Mouse (Mus musculus): ENCODE measurements around the gene Slc12a5. TPM values are rescaled to one million over a fixed set of nuclear protein-coding genes. Genes with fewer than 3 reads are reported as not detected.

The Slc12a5 gene
- polyA plus RNA-seq, 1 experiment = 345 TPM

DNA sequence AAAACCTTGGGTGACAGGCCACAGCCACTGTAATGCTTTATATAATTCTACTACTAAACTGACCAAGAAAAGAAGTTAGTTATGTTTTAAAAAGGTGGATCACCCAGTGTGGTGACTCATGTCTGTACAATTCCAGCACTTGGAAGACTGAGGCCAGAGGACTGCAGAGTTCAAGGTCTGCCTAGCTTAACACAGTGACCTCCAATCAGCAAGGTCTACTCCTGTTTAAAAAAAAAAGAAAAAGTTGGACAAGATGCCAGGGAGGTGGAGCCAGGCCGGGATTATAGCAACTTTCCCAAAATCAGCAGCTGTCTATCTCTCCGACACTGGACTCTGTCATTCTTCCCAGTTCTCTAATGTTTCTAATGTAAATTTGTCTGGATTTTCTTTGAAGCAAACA, 49.0 kb downstream of the Slc12a5 start:
- DNase-seq (ENCODE audit: extremely low spot score in 1 of 2, low spot score in 1 of 2) = no peak

DNA sequence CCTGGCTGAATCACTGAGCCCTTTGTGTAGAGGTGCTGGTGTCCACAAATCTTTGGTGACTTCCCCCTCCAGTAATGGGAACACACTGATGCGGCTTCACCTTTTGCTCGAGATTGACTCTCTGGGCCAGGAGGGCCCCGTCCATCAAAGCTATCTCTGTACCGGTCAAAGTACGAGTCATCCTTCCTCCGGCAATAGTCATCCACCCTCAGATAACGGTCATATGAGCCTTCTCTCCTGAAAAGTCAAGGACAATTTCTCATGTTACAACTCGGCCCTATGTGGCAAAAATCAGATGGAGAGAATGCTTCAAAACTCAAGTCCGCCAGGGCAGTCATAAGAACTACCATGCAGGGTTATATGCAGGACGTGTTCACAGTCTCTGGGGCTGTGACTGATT, 49.7 kb downstream of the Slc12a5 start:
- no peak for DNase-seq (ENCODE audit: extremely low spot score in 1 of 2, low spot score in 1 of 2)

DNA sequence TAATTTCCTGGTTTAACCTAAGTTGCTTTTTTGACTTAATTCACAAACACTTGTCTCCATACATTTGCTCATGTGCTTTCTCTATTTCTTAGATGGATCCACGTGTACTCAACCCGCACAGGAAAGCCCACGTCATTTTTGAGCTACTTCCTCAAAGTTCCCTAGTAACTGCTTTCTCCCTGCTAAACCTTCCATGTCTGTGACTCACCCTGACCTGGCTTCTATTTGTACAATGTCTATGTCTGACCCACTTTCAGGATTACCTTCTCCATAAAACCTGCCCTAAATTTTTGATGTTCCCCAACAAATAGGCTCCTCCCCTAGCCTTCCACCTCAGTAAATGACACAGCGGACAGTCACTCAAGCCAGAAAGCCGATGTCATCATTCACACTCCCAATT, 54.3 kb downstream of the Slc12a5 start:
- DNase-seq (ENCODE audit: extremely low spot score in 1 of 2, low spot score in 1 of 2) = no peak

DNA sequence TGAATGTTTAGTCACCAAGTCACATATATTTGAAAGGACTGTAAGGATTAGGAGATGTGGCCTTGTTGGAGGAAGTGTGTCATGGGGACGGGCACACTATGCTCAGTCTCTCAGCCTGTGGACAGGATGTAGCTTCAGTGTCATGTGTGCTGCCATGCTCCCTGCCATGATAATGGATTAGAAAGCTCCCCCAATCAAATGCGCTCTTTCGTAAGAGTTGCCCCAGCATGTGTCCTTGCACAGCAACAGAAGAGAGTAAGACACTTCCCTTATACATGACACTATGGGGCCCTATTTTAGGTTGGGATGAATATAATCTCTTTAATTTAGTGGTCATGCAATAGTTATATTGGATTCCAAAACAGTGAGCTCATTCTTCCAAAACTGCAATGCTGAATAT, 59.9 kb downstream of the Slc12a5 start:
- DNase-seq (ENCODE audit: extremely low spot score in 1 of 2, low spot score in 1 of 2) = no peak

DNA sequence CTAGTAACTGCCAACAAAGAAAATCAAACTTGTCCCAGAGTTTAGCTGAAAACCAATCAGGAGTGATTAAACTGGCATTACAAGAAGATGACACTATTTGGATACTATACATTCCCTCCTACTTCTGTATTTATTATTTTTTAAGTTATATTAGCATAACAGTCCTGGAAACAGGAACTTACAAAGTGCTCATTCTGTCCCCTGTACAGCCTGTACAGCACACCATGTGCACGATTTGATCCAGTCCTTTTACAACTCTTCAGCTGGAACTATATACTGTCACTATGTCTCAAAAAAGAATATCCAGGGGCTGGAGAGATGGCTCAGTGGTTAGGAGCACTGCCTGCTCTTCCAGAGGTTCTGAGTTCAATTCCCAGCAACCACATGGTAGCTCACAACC, 66.6 kb downstream of the Slc12a5 start:
- DNase-seq (ENCODE audit: extremely low spot score in 1 of 2, low spot score in 1 of 2) = no peak

DNA sequence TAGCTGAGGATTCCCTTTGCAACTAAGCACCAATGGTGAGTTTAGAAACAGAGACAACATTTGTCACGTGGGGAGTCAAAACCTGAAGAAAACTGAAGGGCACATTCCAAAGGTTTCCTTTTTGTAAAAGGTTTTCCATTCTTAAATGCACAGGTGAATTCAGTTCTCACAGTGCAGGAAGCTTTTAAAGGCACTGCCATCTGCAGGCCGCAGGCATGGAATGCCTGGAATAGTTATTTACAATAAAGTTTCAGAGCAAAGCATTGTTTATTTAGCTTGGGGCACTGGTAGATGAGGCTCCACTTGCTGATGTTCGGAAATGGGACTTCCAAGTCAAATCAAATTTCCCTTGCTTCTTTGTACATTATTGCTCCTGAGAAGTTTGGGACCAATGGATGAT, 71.9 kb downstream of the Slc12a5 start:
- DNase-seq (ENCODE audit: extremely low spot score in 1 of 2, low spot score in 1 of 2) = peak in 1 of 2 experiments; percentile 31

DNA sequence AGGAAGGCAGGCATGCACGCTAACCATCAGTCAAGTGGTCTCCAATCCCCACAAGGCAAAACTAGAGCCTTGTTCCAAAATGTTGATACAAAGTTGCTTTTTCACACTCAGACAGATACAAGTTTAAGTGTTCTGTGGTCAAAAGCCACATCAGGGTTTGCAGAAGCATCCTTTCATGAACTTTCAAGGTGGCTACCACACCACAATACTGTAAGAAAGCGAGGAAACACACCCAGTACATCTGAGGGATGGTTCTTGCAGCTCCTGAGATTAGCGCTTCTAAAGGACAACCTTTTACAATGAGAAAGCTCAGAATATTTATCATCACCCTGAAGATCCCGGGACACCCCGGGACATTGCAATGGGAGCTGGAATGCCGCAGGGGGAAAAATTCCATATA, 72.7 kb downstream of the Slc12a5 start:
- no peak for DNase-seq (ENCODE audit: extremely low spot score in 1 of 2, low spot score in 1 of 2)

DNA sequence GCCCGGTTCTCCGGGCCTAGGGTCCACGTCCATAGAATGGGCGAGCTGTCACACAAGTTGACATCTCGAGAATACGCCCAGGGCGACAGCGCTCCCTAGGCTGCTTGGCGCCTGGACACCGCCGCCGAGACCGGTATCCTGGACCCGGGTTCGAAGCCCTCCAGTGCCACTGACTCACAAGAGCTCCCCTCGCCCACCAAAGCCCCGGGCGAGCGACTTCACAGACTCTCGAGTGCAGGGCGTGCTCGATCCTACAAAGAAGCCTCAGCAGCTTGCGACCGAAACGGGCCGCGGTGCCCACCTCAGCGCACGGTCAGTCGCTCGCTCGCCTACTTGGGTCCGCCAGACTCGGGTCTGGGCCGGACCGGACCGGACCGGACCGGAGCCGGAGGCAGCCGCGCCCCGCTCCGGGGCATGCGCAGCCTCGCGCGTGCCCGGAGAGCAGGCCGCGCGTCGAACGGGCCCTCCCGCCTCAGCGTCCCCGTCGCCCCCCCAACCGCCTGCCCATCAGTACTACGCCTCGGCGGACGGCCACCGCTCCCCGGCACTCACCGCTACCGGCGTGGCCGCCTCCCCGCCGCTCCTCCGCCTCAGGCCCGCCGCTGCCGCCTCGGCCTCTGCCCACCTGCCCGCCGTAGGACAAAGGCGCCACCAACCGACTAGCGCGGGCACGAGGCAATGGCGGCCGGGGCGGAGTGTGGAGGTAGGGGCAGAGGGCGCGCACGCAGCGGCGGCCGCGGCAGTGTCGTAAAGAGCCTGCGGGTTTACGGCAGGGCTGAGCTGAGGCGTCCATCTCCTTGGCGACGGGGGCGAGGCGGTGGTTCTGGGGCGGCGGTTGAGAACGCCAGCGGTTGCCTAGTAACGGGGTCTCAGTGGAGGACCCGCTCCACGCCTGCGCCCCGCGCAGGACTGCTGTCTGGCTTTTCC, 73.8 kb downstream of the Slc12a5 start, which contains the start of gene Ncoa5:
Ncoa5 (minus strand) TSS at position 737 of the 927 bp plus-strand sequence.
- DNase-seq (ENCODE audit: extremely low spot score in 1 of 2, low spot score in 1 of 2) = peak; percentile 94 to 98

DNA sequence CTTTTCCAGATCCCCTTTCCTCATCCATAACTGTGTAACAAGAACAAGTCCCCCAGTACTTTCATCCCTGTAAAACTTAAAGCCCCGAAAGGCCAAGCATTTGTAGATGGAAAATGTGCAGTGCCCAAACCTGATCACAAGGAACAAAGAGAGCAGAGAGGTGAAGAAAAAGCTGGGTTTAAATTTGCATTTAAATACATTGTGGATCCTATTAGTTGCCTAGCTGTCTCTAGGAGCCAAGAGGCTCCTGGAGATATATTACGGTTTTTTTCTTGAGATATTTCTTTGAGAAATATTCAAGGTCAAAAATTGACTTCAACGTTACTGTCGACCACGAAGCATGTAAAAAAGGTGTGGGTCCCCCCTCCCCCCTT, 74.4 kb downstream of the Slc12a5 start:
- DNase-seq (ENCODE audit: extremely low spot score in 1 of 2, low spot score in 1 of 2) = no peak

DNA sequence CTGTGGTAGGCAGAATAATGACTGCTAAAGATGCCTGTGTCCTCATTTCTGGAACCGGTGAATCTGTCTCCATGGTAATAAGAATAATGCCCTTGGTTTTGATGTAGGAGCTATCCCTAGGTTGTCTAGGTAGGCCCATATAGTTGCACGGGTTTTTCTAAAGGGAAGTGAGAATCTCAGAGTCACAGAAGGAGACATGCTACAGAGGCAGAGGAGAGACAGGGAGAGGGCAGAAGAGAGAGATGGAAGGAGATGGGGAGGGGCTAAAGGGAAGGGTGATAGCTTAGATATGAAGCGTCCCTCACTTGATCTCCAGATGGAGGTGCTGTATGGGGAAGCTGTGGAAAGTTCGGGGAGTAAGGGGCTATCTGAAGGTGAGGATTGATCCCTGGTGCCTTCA, 76.8 kb downstream of the Slc12a5 start:
- no peak for DNase-seq (ENCODE audit: extremely low spot score in 1 of 2, low spot score in 1 of 2)

DNA sequence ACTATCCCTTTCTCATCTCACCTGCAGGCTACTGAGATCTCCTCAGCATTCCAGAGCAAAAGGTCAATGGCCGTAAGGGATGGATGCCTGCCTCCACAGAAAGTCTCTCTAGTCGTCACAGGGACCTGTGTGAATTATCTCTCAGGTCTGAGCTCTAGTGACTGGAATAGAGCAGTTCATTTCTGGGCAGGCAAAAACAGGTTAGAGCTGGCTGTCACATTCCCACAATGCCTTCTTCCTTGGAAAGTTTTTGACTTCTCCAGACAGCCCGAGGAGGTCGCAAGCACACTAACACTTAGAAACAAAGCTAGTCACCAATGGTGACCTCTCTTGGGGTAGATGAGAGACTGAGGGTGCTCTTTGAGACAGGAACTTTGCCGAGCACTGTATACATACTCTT, 81.5 kb downstream of the Slc12a5 start:
- no peak for DNase-seq (ENCODE audit: extremely low spot score in 1 of 2, low spot score in 1 of 2)

DNA sequence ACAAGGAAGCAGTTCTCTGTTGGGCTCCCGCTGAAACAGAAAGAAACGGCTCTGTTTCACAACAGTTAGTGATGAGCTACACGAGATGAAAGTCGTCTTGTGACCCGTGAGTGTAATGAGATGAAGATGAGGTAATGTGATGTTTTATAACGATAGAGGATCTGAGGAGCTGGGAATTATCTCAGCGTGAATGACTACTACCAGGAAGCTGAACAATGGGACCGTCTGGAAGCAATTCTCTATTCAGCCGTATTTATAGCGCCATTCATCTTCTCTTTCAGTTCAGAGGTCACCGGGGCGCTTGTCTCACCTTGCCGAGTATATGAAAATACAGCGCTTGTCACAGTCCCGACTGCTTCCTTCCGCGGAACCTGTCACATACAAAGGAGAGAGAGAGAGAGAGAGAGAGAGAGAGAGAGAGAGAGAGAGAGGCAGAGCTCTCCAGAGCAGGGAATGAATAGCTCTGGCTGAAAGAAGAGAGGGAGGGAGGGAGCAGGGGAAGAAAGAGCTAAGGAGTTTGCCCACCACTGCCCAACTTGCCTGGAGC, 82.6 kb downstream of the Slc12a5 start:
- peak in 1 of 2 experiments; percentile 26 for DNase-seq (ENCODE audit: extremely low spot score in 1 of 2, low spot score in 1 of 2)

DNA sequence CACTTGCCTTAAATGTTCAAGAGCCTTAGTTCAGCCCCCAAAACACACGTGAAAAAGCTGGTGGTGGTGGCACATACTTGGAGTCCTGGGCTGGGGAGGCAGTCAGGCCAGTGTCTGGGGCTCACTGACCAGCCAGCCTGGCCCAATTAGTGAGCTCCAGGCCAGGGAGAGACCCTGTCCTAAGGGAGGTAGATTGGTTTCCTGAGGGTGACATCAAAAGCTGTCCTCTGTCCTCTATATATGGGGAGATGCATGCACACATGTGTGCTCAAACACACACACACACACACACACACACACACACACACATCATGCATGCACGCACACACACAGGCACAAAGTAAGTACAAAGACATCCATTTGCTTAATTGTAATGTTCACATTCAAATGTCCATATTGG, 83.1 kb downstream of the Slc12a5 start:
- DNase-seq (ENCODE audit: extremely low spot score in 1 of 2, low spot score in 1 of 2) = no peak

DNA sequence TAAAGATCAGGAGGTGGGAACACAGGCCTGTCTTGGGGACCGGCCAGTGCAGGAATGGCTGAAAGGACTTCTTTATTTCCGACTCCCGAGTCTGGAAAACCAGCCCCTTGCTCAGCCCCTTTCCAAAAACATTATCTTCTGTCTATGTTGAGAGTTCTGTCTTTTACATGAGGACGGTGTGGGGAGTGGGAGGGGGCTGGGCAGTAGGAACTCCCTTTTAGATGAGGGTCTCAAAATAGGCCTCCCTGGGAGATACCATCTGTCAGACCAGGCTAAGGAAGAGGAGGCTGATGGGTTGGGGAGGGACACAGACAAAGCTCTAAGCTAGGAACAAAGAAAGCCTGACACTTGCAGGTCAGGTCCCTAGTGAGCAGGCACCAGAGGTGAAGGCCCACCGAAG, 88.4 kb downstream of the Slc12a5 start:
- no peak for DNase-seq (ENCODE audit: extremely low spot score in 1 of 2, low spot score in 1 of 2)

Other genes with a start within 250 kb of the Slc12a5 start
- not detected in 2 replicates for gene Spint5, start 245.5 kb upstream of the Slc12a5 start, polyA plus RNA-seq (2012; rRNA removed)
- gene Wfdc3, start 214.9 kb upstream of the Slc12a5 start, polyA plus RNA-seq (2012; rRNA removed) = 2.4 and 3.3 TPM in 2 replicates
- 44.3 and 46.4 TPM in 2 replicates for gene Dnttip1, start 214.8 kb upstream of the Slc12a5 start, polyA plus RNA-seq (2012; rRNA removed)
- gene Ube2c, start 190.9 kb upstream of the Slc12a5 start, polyA plus RNA-seq (2012; rRNA removed) = 2.0 and 2.8 TPM in 2 replicates
- 0.96 and 3.9 TPM in 2 replicates for gene Tnnc2, start 180.8 kb upstream of the Slc12a5 start, polyA plus RNA-seq (2012; rRNA removed)
- gene Snx21, start 175.0 kb upstream of the Slc12a5 start, polyA plus RNA-seq (2012; rRNA removed) = 59.9 and 60.9 TPM in 2 replicates
- gene Acot8, start 155.9 kb upstream of the Slc12a5 start, polyA plus RNA-seq (2012; rRNA removed) = 29.4 and 35.0 TPM in 2 replicates
- 7.7 and 7.9 TPM in 2 replicates for gene Zswim3, start 155.7 kb upstream of the Slc12a5 start, polyA plus RNA-seq (2012; rRNA removed)
- gene Zswim1, start 138.1 kb upstream of the Slc12a5 start, polyA plus RNA-seq (2012; rRNA removed) = 18.5 and 19.3 TPM in 2 replicates
- 0.69 TPM in 1 of 2 replicates, not detected in the other for gene Spata25, start 132.3 kb upstream of the Slc12a5 start, polyA plus RNA-seq (2012; rRNA removed)
- gene Ctsa, start 127.9 kb upstream of the Slc12a5 start, polyA plus RNA-seq (2012; rRNA removed) = 177 and 194 TPM in 2 replicates
- gene Neurl2, start 127.3 kb upstream of the Slc12a5 start, polyA plus RNA-seq (2012; rRNA removed) = 6.6 and 6.9 TPM in 2 replicates
- gene Pltp, start 103.1 kb upstream of the Slc12a5 start, polyA plus RNA-seq (2012; rRNA removed) = 154 and 170 TPM in 2 replicates
- gene Pcif1, start 81.5 kb upstream of the Slc12a5 start, polyA plus RNA-seq (2012; rRNA removed) = 47.4 and 47.7 TPM in 2 replicates
- gene Zfp335, start 49.0 kb upstream of the Slc12a5 start, polyA plus RNA-seq (2012; rRNA removed) = 31.6 and 34.6 TPM in 2 replicates
- gene Mmp9, start 20.0 kb upstream of the Slc12a5 start, polyA plus RNA-seq (2012; rRNA removed) = 1.2 and 1.3 TPM in 2 replicates
- gene Ncoa5, start 74.1 kb downstream of the Slc12a5 start, polyA plus RNA-seq (2012; rRNA removed) = 57.4 and 67.1 TPM in 2 replicates
- 1.5 and 1.8 TPM in 2 replicates for gene Cd40, start 94.8 kb downstream of the Slc12a5 start, polyA plus RNA-seq (2012; rRNA removed)
- not detected in 2 replicates for gene 1700025C18Rik, start 129.9 kb downstream of the Slc12a5 start, polyA plus RNA-seq (2012; rRNA removed)